Comparison of ENCODE assay signal across 43 mouse cellular contexts in genomic region chr5:139881161-139881560, GRCm38 (mm10). TPM values are rescaled to one million over a fixed set of nuclear protein-coding genes. Genes with fewer than 3 reads are reported as not detected.
DNase-seq lines count a peak whose midpoint lies in the region; ATAC-seq and TF ChIP-seq lines count a peak whose summit lies in the region.
"Had no signal": no experiment of that assay in that cellular context is flagged by ENCODE, and none has a peak within 500 bp of the region (broad histone marks: within the 10 kb centered on the region; RNA-seq: fewer than 3 reads in every experiment).

No protein-coding gene starts in this region.

- TF ChIP-seq POLR2A in brain, embryonic 14.5 days (IDR thresholded peaks at IDR 0.05; ENCODE audit: borderline replicate concordance, extremely low read depth, insufficient read depth, insufficient read length, poor library complexity, severe bottlenecking): no peak

- no peaks in the 10 kb centered on the region for H3K36me3 ChIP-seq in midbrain, postnatal 0 days (ENCODE audit: insufficient read depth, low read length)
- no peaks in the 10 kb centered on the region for H3K36me3 ChIP-seq in midbrain, embryonic 11.5 days (ENCODE audit: control insufficient read depth, insufficient read depth, low read length)
- H3K36me3 ChIP-seq in forebrain, embryonic 11.5 days (ENCODE audit: control insufficient read depth, insufficient read depth, low read length): no peaks in the 10 kb centered on the region
- H3K36me3 ChIP-seq: embryonic facial prominence, embryonic 10.5 days; embryonic facial prominence, embryonic 15.5 days; forebrain, embryonic 15.5 days; heart, embryonic 12.5 days; limb, embryonic 13.5 days; liver, embryonic 12.5 days; midbrain, embryonic 13.5 days; neural tube, embryonic 15.5 days had no signal

- DNase-seq in midbrain, postnatal 0 days (ENCODE audit: low spot score): no peak
- no peak for DNase-seq in midbrain, embryonic 11.5 days (ENCODE audit: low spot score, missing footprints)
- DNase-seq in ES-CJ7 (ENCODE audit: low read depth, low spot score) (peak; percentile 50), NIH3T3 (ENCODE audit: low read depth) (peak; percentile 9)
- DNase-seq in brain, embryonic 14.5 days (ENCODE audit: low read depth): no peak
- DNase-seq in forebrain, embryonic 11.5 days (ENCODE audit: low spot score): no peak
- DNase-seq in cerebellum, adult 11-12 months: no peak
- DNase-seq in heart, postnatal 10 days: no peak
- DNase-seq: adrenal gland, postnatal 10 days; B cell, adult 2 months; cerebellum, adult 18-20 months; cerebellum, postnatal 14 days; gastrocnemius, postnatal 36 days; heart, adult 18-20 months; kidney, adult 11 months; kidney, postnatal 4 days; lung, adult 18-20 months; lung, postnatal 14 days; retina, postnatal 1 day; right cerebral cortex, postnatal 14 days; thymus, postnatal 14 days had no signal

- H3K4me2 ChIP-seq in midbrain, postnatal 0 days (ENCODE audit: low read depth, low read length, poor library complexity, severe bottlenecking): no peak overlapping the region
- no peak overlapping the region for H3K4me2 ChIP-seq in midbrain, embryonic 11.5 days
- H3K4me2 ChIP-seq in forebrain, embryonic 11.5 days (ENCODE audit: low read depth, low read length, severe bottlenecking): no peak overlapping the region
- H3K4me2 ChIP-seq: embryonic facial prominence, embryonic 15.5 days; forebrain, embryonic 15.5 days; heart, embryonic 12.5 days; hindbrain, embryonic 14.5 days; limb, embryonic 13.5 days; liver, embryonic 12.5 days; midbrain, embryonic 13.5 days; neural tube, embryonic 15.5 days had no signal

- no peaks in the 10 kb centered on the region for H3K27me3 ChIP-seq in midbrain, postnatal 0 days (ENCODE audit: insufficient read depth, low read length)
- no peaks in the 10 kb centered on the region for H3K27me3 ChIP-seq in midbrain, embryonic 11.5 days (ENCODE audit: control insufficient read depth, insufficient read depth, low read length)
- H3K27me3 ChIP-seq in forebrain, embryonic 11.5 days (ENCODE audit: control insufficient read depth, insufficient read depth, low read length): no peaks in the 10 kb centered on the region
- H3K27me3 ChIP-seq: embryonic facial prominence, embryonic 15.5 days; forebrain, embryonic 15.5 days; heart, embryonic 12.5 days; limb, embryonic 13.5 days; liver, embryonic 12.5 days; midbrain, embryonic 13.5 days; neural tube, embryonic 15.5 days had no signal

- 91% methylated on average over 9 of the region's 9 CpGs for WGBS in midbrain, postnatal 0 days
- 92% methylated on average over 9 of the region's 9 CpGs for WGBS in midbrain, embryonic 11.5 days
- 92% methylated on average over 9 of the region's 9 CpGs for WGBS in forebrain, embryonic 11.5 days

- H3K9ac ChIP-seq in midbrain, postnatal 0 days (replicated peaks; ENCODE audit: low read length, poor library complexity, severe bottlenecking): no peak overlapping the region
- H3K9ac ChIP-seq in midbrain, embryonic 11.5 days (ENCODE audit: low read length): no peak overlapping the region
- no peak overlapping the region for H3K9ac ChIP-seq in forebrain, embryonic 11.5 days (ENCODE audit: low read length)
- H3K9ac ChIP-seq: embryonic facial prominence, embryonic 15.5 days; forebrain, embryonic 15.5 days; heart, embryonic 12.5 days; hindbrain, embryonic 14.5 days; limb, embryonic 13.5 days; liver, embryonic 12.5 days; midbrain, embryonic 13.5 days; neural tube, embryonic 15.5 days had no signal

- H3K4me1 ChIP-seq in midbrain, postnatal 0 days (ENCODE audit: insufficient read depth, low read length): no peaks in the 10 kb centered on the region
- H3K4me1 ChIP-seq in midbrain, embryonic 11.5 days (ENCODE audit: control insufficient read depth, insufficient read depth, low read length): no peaks in the 10 kb centered on the region
- no peaks in the 10 kb centered on the region for H3K4me1 ChIP-seq in forebrain, embryonic 11.5 days (replicated peaks; ENCODE audit: control insufficient read depth, insufficient read depth, low read length)
- H3K4me1 ChIP-seq: embryonic facial prominence, embryonic 10.5 days; heart, embryonic 12.5 days; limb, embryonic 13.5 days; liver, embryonic 12.5 days; midbrain, embryonic 13.5 days; neural tube, embryonic 15.5 days had no signal

- no peaks in the 10 kb centered on the region for H3K9me3 ChIP-seq in midbrain, postnatal 0 days (ENCODE audit: low read length)
- no peaks in the 10 kb centered on the region for H3K9me3 ChIP-seq in midbrain, embryonic 11.5 days (ENCODE audit: control insufficient read depth, low read length)
- no peaks in the 10 kb centered on the region; the same call in 1 of the 2 replicates for H3K9me3 ChIP-seq in forebrain, embryonic 11.5 days (ENCODE audit: control insufficient read depth, low read length)
- H3K9me3 ChIP-seq: embryonic facial prominence, embryonic 10.5 days; embryonic facial prominence, embryonic 15.5 days; forebrain, embryonic 15.5 days; liver, embryonic 12.5 days; midbrain, embryonic 13.5 days; neural tube, embryonic 15.5 days had no signal

- H3K27ac ChIP-seq in midbrain, postnatal 0 days (ENCODE audit: low read depth, low read length): no peak overlapping the region
- H3K27ac ChIP-seq in midbrain, embryonic 11.5 days (ENCODE audit: low read depth, low read length): no peak overlapping the region
- no peak overlapping the region for H3K27ac ChIP-seq in forebrain, embryonic 11.5 days (ENCODE audit: low read depth, low read length)
- H3K27ac ChIP-seq: embryonic facial prominence, embryonic 10.5 days; embryonic facial prominence, embryonic 15.5 days; forebrain, embryonic 15.5 days; hindbrain, embryonic 14.5 days; limb, embryonic 13.5 days; liver, embryonic 12.5 days; midbrain, embryonic 13.5 days; neural tube, embryonic 15.5 days had no signal

- no peak for ATAC-seq in midbrain, postnatal 0 days (ENCODE audit: low FRiP score)
- ATAC-seq in midbrain, embryonic 11.5 days (ENCODE audit: low FRiP score): no peak
- ATAC-seq in forebrain, embryonic 11.5 days (replicated peaks; ENCODE audit: low FRiP score): no peak
- ATAC-seq: forebrain, embryonic 15.5 days; inflammation-experienced regulatory T-cells, adult 6 months; liver, embryonic 12.5 days; midbrain, embryonic 13.5 days had no signal

- intact Hi-C loops in heart, postnatal 10 days (cut with DNase I): no loop called here

- TF ChIP-seq CTCF in midbrain, postnatal 0 days (IDR thresholded peaks at IDR 0.05): 0 out of 2 replicates have a peak, but pooled peaks have one; percentile 12
- peak; percentile 26; the same call in 1 of the 2 replicates for TF ChIP-seq CTCF in brain, embryonic 14.5 days (IDR thresholded peaks at IDR 0.05; ENCODE audit: borderline replicate concordance, extremely low read depth, insufficient read depth, insufficient read length)

- no peak overlapping the region for H3K4me3 ChIP-seq in midbrain, postnatal 0 days (ENCODE audit: low read depth, low read length)
- H3K4me3 ChIP-seq in midbrain, embryonic 11.5 days (ENCODE audit: low read depth, low read length): no peak overlapping the region
- H3K4me3 ChIP-seq in forebrain, embryonic 11.5 days (ENCODE audit: low read depth, low read length): no peak overlapping the region
- H3K4me3 ChIP-seq: embryonic facial prominence, embryonic 10.5 days; embryonic facial prominence, embryonic 15.5 days; forebrain, embryonic 15.5 days; heart, embryonic 12.5 days; limb, embryonic 13.5 days; liver, embryonic 12.5 days; midbrain, embryonic 13.5 days; neural tube, embryonic 15.5 days had no signal

RNA-seq across cellular contexts. Expression of gene Elfn1, which starts 26.6 kb away (rescaled TPM):
- 21.5 and 57.5 TPM in 2 replicates for total RNA-seq in midbrain, postnatal 0 days (2014; rRNA removed)
- 3.1 and 3.7 TPM in 2 replicates for polyA plus RNA-seq in midbrain, postnatal 0 days (2015; fragmentation: Nextera tagmentation; extraction: Ambion mirVana)
- 0.77 and 1.0 TPM in 2 replicates for polyA plus RNA-seq in midbrain, embryonic 11.5 days (2014; fragmentation: Nextera tagmentation; extraction: Ambion mirVana)
- polyA plus RNA-seq in brain, embryonic 14.5 days (2012; rRNA removed): 9.7 and 14.6 TPM in 2 replicates
- 0.52 and 0.93 TPM in 2 replicates for polyA plus RNA-seq in forebrain, embryonic 11.5 days (2014; fragmentation: Nextera tagmentation; extraction: Ambion mirVana)
- under 1 TPM; 0.45 to 0.60 TPM for total RNA-seq in heart, postnatal 10 days (2021)
- total RNA-seq: gastrocnemius, adult 18-20 months; gastrocnemius, postnatal 36 days; hematopoietic stem cell, adult 5-6 weeks; megakaryocyte, adult 5-6 weeks had no signal
- polyA plus RNA-seq: inflammation-experienced regulatory T-cells, adult 6 months had no signal

RNA-seq across cellular contexts. Expression of gene Psmg3, which starts 54.5 kb away (rescaled TPM):
- 20.4 and 28.7 TPM in 2 replicates for total RNA-seq in midbrain, postnatal 0 days (2014; rRNA removed)
- polyA plus RNA-seq in midbrain, postnatal 0 days (2015; fragmentation: Nextera tagmentation; extraction: Ambion mirVana): 61.0 and 65.9 TPM in 2 replicates
- 72.2 and 81.2 TPM in 2 replicates for polyA plus RNA-seq in midbrain, embryonic 11.5 days (2014; fragmentation: Nextera tagmentation; extraction: Ambion mirVana)
- 50.6 and 73.4 TPM in 2 replicates for polyA plus RNA-seq in brain, embryonic 14.5 days (2012; rRNA removed)
- polyA plus RNA-seq in forebrain, embryonic 11.5 days (2014; fragmentation: Nextera tagmentation; extraction: Ambion mirVana): 75.4 and 76.3 TPM in 2 replicates
- total RNA-seq in heart, postnatal 10 days (2021): 10 to 100 TPM; 11.9 to 13.5 TPM

RNA-seq across cellular contexts. Expression of gene Gm26938, which starts 55.0 kb away (rescaled TPM):
- 1.3 TPM in 1 of 2 replicates, not detected in the other for total RNA-seq in midbrain, postnatal 0 days (2014; rRNA removed)
- not detected in 2 replicates for polyA plus RNA-seq in midbrain, postnatal 0 days (2015; fragmentation: Nextera tagmentation; extraction: Ambion mirVana)
- not detected in 2 replicates for polyA plus RNA-seq in midbrain, embryonic 11.5 days (2014; fragmentation: Nextera tagmentation; extraction: Ambion mirVana)
- polyA plus RNA-seq in brain, embryonic 14.5 days (2012; rRNA removed): 0.53 TPM in 1 of 2 replicates, not detected in the other
- 0.27 TPM in 1 of 2 replicates, not detected in the other for polyA plus RNA-seq in forebrain, embryonic 11.5 days (2014; fragmentation: Nextera tagmentation; extraction: Ambion mirVana)
- total RNA-seq in heart, postnatal 10 days (2021): not detected
- total RNA-seq: adrenal gland, postnatal 10 days; gastrocnemius, adult 18-20 months; gastrocnemius, postnatal 36 days; heart, adult 18-20 months; hematopoietic stem cell, adult 5-6 weeks; layer of hippocampus, adult 8-10 months; layer of hippocampus, postnatal 25 days; left cerebral cortex, adult 8-10 months; left cerebral cortex, postnatal 36 days had no signal
- polyA plus RNA-seq: embryonic facial prominence, embryonic 10.5 days; embryonic facial prominence, embryonic 15.5 days; forebrain, embryonic 15.5 days; frontal cortex, adult 2 months; heart, embryonic 12.5 days; heart, postnatal 0 days; inflammation-experienced regulatory T-cells, adult 6 months; limb, embryonic 13.5 days; liver, embryonic 12.5 days; midbrain, embryonic 13.5 days; neural tube, embryonic 15.5 days; small intestine, adult 2 months; stomach, embryonic 14.5 days; urinary bladder, adult 2 months had no signal

Comparison
In these comparisons a context has a peak if more than half of its experiments do, and no peak if none do; other contexts are left out.
1. DNase-seq: peak in ES-CJ7 (single experiment) and NIH3T3 (single experiment); none in midbrain, postnatal 0 days (single experiment), midbrain, embryonic 11.5 days (single experiment), brain, embryonic 14.5 days (single experiment), forebrain, embryonic 11.5 days (single experiment), cerebellum, adult 11-12 months (single experiment) and heart, postnatal 10 days (0 of 2).